Mouse (Mus musculus): ENCODE data around the gene Pax3.

The Pax3 gene

DNA sequence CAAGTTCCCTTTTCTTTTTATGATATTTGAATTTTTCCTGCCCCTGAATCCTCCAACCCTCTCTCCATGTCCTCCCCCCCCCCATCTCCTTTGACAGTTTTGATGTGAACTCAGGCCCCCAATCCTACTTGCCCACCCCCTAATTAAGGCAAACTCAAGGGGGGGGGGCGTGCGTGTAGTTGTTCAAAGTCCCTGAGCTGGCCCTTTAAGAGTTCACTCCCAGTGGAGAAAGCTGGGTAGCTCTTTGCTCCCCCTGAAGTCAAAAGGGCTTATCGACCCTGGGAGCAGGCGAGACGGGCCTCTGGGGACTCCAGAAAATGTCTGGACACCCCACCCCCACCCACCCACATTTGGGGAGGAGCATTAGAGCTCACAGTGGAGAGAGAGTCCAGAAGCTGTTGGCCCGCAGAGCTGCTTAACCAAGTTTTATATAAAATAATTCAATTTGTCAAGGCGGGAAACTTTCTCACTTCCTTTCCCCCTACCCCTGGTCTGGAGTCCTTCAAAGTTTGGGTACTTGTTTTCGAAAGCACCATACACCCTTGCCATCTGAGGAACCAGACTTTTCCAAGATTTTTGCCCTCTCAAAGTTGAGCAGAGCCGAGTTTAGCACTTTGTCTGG is 1.5 kb upstream of the Pax3 start:
- no peak for DNase-seq (ENCODE audit: low spot score)

- no peak for DNase-seq (ENCODE audit: low spot score)
Observed at GRCm38 (mm10) chr1:78197351-78198234, 659 bp upstream of the Pax3 start.

DNA sequence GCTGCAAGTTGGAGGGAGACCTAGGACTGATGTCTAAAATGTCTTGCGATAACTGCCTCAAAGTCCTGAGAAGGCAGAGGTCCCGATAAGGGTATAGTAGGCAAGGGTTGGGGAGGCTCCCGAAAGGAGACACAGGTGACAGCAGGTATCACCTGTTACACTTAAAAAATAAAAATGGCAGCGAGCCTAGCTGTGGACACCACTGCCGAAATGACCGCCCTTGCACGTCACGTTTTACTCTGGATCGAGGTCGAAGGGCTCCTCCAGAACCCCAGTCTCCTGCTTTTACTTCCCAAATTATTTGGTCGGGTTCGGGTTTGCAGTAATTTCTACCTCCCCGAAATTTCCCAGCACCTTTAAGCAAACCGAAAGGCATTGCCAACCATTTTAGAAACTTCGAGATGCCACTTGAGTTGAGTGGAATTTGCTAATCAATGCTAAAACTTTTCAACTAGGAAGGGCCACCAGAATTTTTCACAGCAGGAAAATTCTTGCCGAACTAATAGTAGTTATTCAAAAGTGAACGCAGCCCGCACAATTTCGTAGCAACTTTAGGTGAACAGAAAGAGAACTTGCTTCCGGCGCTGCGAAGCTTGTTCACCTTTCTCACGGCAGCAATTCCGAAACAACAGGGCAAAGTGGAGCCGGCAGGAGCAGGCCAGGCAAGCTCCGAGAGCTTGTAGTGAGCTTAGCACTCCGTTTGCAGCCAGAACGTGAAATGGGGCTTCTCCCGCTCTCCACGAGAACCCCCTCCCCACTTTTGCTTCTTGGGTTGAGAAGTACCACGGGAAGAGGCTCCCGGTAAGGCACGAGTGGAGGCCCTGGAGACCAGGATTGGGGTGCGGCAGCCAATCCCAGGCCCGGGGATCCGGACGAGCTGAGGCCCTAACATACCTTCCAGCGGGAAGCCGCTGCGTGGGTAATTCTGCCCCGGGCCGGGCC is 892 bp downstream of the Pax3 start:
- DNase-seq (ENCODE audit: low spot score): no peak

GRCm38 (mm10) chr1:78195145-78195544 is 1.8 kb downstream of the Pax3 start:
- DNase-seq (ENCODE audit: low spot score): no peak

- no peak for DNase-seq (ENCODE audit: low spot score)
Observed at GRCm38 (mm10) chr1:78194381-78195047, 2.4 kb downstream of the Pax3 start.

DNA sequence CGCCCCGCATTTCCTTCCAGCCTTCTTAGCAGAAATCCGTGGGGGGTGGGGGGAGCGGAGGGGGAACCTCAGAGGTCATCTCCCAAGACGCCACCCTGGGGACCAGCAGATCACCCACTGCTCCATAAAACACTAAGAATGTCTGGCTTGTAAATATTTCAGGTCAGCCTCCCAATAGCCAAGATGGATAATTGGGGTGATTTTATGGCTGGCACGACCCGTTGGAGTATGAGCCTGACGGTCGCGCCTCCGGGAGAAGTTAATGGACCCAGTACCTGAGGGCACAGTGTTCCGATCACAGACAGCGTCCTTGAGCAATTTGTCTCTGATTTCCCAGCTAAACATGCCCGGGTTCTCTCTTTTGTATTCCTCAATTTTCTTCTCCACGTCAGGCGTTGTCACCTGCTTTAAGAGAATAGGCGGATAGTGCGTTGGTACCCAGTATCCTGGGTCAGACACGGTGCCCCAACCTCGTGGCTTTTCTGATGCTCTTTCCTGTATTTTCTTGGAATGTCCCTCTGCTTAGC is 3.4 kb downstream of the Pax3 start:
- DNase-seq (ENCODE audit: low spot score): no peak

DNA sequence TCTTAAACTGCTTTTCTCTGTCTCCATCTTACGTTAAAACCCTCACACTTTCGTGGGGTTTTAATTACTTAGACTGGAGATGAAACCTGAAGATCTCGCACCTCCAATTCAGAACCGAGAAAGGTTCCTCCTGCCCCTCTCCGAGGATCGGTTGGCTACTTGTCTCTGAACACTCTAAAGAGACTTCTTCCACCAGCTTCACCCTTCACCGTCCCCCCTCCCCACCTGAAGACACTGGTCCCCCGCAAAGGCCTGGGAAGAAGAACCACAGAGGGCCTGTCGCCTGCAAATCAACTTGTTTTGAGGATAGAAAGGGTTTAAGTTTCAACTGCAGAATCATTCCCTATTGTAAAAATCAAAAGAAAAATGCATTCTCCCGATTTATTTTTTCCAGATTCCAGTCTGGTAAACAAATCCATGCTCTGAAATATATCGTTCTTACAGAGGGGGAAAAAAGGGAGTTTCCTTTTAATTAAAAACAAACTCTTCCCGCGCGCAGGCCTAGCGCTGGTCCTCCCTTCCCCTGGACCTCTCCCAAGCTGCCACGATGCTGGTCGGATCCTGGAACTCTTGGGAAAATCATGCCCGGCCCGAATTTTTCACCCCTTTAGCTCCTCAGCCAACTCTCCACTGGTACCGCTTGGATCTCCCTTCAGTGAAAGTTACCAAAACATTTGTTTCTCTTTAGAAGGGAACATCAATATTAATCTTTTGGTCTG is 4.0 kb downstream of the Pax3 start:
- no peak for DNase-seq (ENCODE audit: low spot score)

- no peak for DNase-seq (ENCODE audit: low spot score)
Observed at GRCm38 (mm10) chr1:78192217-78192735, 4.7 kb downstream of the Pax3 start.

- no peak for DNase-seq (ENCODE audit: low spot score)
Observed at GRCm38 (mm10) chr1:78191761-78192160, 5.2 kb downstream of the Pax3 start.

DNA sequence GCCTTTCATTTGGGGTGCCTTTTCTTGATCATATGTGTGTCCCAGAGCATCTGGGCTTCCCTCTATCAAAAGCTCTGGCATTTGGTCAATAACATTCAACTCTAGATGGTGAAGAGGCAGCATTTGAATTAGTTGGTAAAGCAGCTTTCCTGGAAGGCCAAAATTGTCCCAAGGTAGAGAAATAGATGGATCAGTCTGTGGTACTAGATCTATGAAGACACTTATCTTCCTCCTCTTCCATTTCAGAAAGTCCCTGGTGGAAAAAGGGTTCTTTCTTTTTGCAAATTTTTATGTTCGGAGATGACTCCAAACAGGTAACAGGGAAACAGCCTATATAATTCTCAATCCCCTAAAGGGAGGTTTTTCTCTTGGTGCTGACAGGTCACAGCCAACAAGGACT is 5.6 kb downstream of the Pax3 start:
- DNase-seq (ENCODE audit: low spot score): no peak

GRCm38 (mm10) chr1:78190386-78191111 is 6.4 kb downstream of the Pax3 start:
- DNase-seq (ENCODE audit: low spot score): no peak

GRCm38 (mm10) chr1:78189501-78190345 is 7.2 kb downstream of the Pax3 start:
- DNase-seq (ENCODE audit: low spot score): no peak

DNA sequence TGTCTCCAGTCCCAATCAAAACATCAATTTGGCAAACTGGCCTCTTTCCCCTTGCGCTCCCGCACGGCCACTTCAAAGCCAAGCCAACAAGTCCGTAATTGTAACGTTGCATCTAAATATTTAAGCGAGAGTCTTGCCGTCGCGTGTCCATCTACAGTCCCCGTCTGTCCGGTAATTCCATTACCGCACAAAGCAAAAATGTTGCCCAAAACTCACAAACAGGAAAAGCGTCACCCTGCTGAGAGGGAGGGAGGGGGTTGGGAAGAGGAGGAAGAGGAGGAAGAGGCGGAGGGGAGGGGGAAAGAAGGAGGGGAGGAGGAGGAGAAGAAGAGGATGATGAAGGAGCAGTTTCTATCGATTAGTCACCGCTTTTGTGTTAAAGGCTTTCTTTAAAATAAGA is 7.9 kb downstream of the Pax3 start:
- no peak for DNase-seq (ENCODE audit: low spot score)

- no peak for DNase-seq (ENCODE audit: low spot score)
Observed at GRCm38 (mm10) chr1:78188299-78188698, 8.6 kb downstream of the Pax3 start.

DNA sequence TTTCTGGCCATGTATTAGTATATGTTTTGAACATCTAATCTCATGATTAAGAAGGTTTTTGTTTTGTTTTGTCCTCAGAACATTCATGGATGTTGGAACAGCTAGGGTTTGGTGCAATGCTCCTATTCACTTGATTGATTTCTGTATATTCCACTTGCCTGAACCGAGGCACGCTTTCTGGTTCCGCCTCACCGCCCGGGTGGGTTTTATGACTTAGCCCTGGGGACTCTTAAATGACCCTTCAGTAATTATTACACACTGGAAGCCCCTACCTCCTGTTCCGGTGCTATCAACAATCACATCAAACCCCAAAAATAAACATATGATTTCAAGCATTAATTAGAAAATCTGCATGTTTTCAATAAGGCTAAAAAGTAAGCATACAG is 9.2 kb downstream of the Pax3 start:
- DNase-seq (ENCODE audit: low spot score): no peak

- DNase-seq (ENCODE audit: low spot score): no peak
Observed at GRCm38 (mm10) chr1:78187122-78187787, 9.7 kb downstream of the Pax3 start.

GRCm38 (mm10) chr1:78182954-78183353 is 14.0 kb downstream of the Pax3 start:
- DNase-seq (ENCODE audit: low spot score): no peak

GRCm38 (mm10) chr1:78181882-78182281 is 15.1 kb downstream of the Pax3 start:
- no peak for DNase-seq (ENCODE audit: low spot score)

- no peak for DNase-seq (ENCODE audit: low spot score)
Observed at GRCm38 (mm10) chr1:78172334-78172733, 24.6 kb downstream of the Pax3 start.
